In the genomic region with DNA sequence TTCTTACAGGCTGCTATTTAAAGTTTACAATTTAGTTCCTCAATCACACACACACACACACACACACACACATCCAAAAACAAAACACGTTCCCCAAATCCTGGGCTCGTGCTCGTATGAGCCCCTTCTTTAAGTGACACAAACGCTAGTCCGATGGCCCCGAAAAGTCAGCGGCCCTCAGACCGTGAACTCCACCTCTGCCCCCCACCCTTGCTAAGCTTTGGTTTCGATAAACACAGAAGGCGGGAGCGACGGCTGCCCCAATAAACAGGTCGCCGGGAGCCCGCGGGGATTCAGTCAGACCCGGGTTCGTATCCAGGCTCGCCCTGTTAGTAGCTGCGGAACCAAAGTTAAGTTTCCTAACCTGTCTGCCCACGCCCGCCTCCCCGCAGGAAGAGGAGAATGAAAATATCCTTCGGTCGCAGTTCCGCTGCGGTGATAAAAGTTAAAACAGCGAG, we compare ENCODE assay signal across 8 mouse cellular contexts. TPM values are rescaled to one million over a fixed set of nuclear protein-coding genes. Genes with fewer than 3 reads are reported as not detected.
DNase-seq lines count a peak whose midpoint lies in the region; TF ChIP-seq lines count a peak whose summit lies in the region.

No protein-coding gene starts in this region.

- TF ChIP-seq CTCF in gastrocnemius, adult 2 months (IDR thresholded peaks at IDR 0.05): no peak

- H3K27ac ChIP-seq in gastrocnemius, adult 2 months: peak overlapping the region; percentile 92

- DNase-seq in WW6 (ENCODE audit: low read depth, low spot score): peak; percentile 46
- DNase-seq in cerebellum, postnatal 10 days: peak; percentile 67
- peak; percentile 65 for DNase-seq in gastrocnemius, adult 2 months
- DNase-seq in induced T-regulatory cell, adult 2 months (ENCODE audit: low read depth): peak; percentile 80
- DNase-seq in left cerebral cortex, postnatal 36 days (ENCODE audit: low spot score in 2 of 2): peak; percentile 26 to 27
- DNase-seq in mesoderm, embryonic 11.5 days (ENCODE audit: low read depth, low spot score): peak; percentile 32
- peak; percentile 28 for DNase-seq in right cerebral cortex, postnatal 4 days
- peak; percentile 73 for DNase-seq in yolk sac, embryonic 10.5 days (ENCODE audit: low spot score)

- peak overlapping the region; percentile 96 for H3K4me3 ChIP-seq in gastrocnemius, adult 2 months

- intact Hi-C loops in gastrocnemius, adult 2 months (cut with DNase I): no loop called here
- intact Hi-C loops in left cerebral cortex, postnatal 36 days (cut with DNase I): no loop called here

RNA-seq across cellular contexts. Expression of gene Rfwd3, which starts 0.6 kb away (rescaled TPM):
- 1 to 10 TPM; 4.5 to 5.2 TPM for total RNA-seq in gastrocnemius, adult 2 months (2021)
- total RNA-seq in left cerebral cortex, postnatal 36 days (2021): 10 to 100 TPM; 20.2 to 20.5 TPM

RNA-seq across cellular contexts. Expression of gene Mlkl, which starts 38.6 kb away (rescaled TPM):
- 1 to 10 TPM in 1 of 2 experiments, under 1 TPM in 1; 0.77 to 1.4 TPM for total RNA-seq in gastrocnemius, adult 2 months (2021)
- total RNA-seq in left cerebral cortex, postnatal 36 days (2021): under 1 TPM; 0.20 to 0.23 TPM

RNA-seq across cellular contexts. Expression of gene Glg1, which starts 40.4 kb away (rescaled TPM):
- total RNA-seq in gastrocnemius, adult 2 months (2021): 10 to 100 TPM; 31.1 to 39.6 TPM
- total RNA-seq in left cerebral cortex, postnatal 36 days (2021): 100 to 1,000 TPM; 144 to 150 TPM

Comparison
In these comparisons a context has a peak if more than half of its experiments do, and no peak if none do; other contexts are left out.
1. Peak in every context shown above with its lines: DNase-seq, H3K4me3 ChIP-seq and H3K27ac ChIP-seq.
2. DNase-seq: peak in every context shown above with its lines; median percentile 80 in induced T-regulatory cell, adult 2 months; 73 in yolk sac, embryonic 10.5 days; 67 in cerebellum, postnatal 10 days; 65 in gastrocnemius, adult 2 months; 46 in WW6; 32 in mesoderm, embryonic 11.5 days; 28 in right cerebral cortex, postnatal 4 days; 26 in left cerebral cortex, postnatal 36 days.